Mouse (Mus musculus): ENCODE data around the gene Treml2. TPM values are rescaled to one million over a fixed set of nuclear protein-coding genes. Genes with fewer than 3 reads are reported as not detected.
"Not testable (repeated sequence)": the region's sequence is repeated elsewhere in the genome, so short reads cannot be mapped to it uniquely, and the experiment has no call there.

Gene Treml2
- polyA plus RNA-seq, 1 experiment: 0.25 TPM

- Histone ChIP-seq H3K4me3 (replicated peaks; ENCODE audit: insufficient read depth, low read depth, low read length) (no peak overlapping the region), H3K4me1 (ENCODE audit: control insufficient read depth, insufficient read depth, low read length) (no peaks in the 10 kb centered on the region), H3K27ac (ENCODE audit: insufficient read depth, low read length) (no peak overlapping the region), H3K27me3 (ENCODE audit: control insufficient read depth, insufficient read depth, low read length) (no peaks in the 10 kb centered on the region)
- TF ChIP-seq POLR2A (IDR thresholded peaks at IDR 0.05; ENCODE audit: borderline replicate concordance, insufficient read depth, low read length) (no peak), CTCF (IDR thresholded peaks at IDR 0.05; ENCODE audit: borderline replicate concordance, insufficient read depth, low read depth, low read length) (no peak)
- 58% methylated on average over 7 of the region's 7 CpGs for WGBS
- no peak for DNase-seq
These were observed 458 bp downstream of the Treml2 start for GRCm38 (mm10) chr17:48299756-48300155.

GRCm38 (mm10) chr17:48300199-48300598 lies 901 bp downstream of the Treml2 start:
- no peak for DNase-seq
- Histone ChIP-seq H3K27me3 (ENCODE audit: control insufficient read depth, insufficient read depth, low read length) (no peaks in the 10 kb centered on the region), H3K4me3 (replicated peaks; ENCODE audit: insufficient read depth, low read depth, low read length) (no peak overlapping the region), H3K27ac (ENCODE audit: insufficient read depth, low read length) (no peak overlapping the region), H3K4me1 (ENCODE audit: control insufficient read depth, insufficient read depth, low read length) (no peaks in the 10 kb centered on the region)
- 73% methylated on average over 7 of the region's 7 CpGs for WGBS
- no peak for TF ChIP-seq POLR2A (IDR thresholded peaks at IDR 0.05; ENCODE audit: borderline replicate concordance, insufficient read depth, low read length)
- TF ChIP-seq CTCF (IDR thresholded peaks at IDR 0.05; ENCODE audit: borderline replicate concordance, insufficient read depth, low read depth, low read length): no peak

GRCm38 (mm10) chr17:48300861-48301260 lies 1.6 kb downstream of the Treml2 start:
- no peak overlapping the region for H3K4me3 ChIP-seq (replicated peaks; ENCODE audit: insufficient read depth, low read depth, low read length)
- no peaks in the 10 kb centered on the region for H3K4me1 ChIP-seq (ENCODE audit: control insufficient read depth, insufficient read depth, low read length)
- no peaks in the 10 kb centered on the region for H3K27me3 ChIP-seq (ENCODE audit: control insufficient read depth, insufficient read depth, low read length)
- 73% methylated on average over 9 of the region's 9 CpGs for WGBS
- TF ChIP-seq POLR2A (IDR thresholded peaks at IDR 0.05; ENCODE audit: borderline replicate concordance, insufficient read depth, low read length) (no peak), CTCF (IDR thresholded peaks at IDR 0.05; ENCODE audit: borderline replicate concordance, insufficient read depth, low read depth, low read length) (no peak)
- DNase-seq: no peak
- H3K27ac ChIP-seq (ENCODE audit: insufficient read depth, low read length): no peak overlapping the region

- Histone ChIP-seq H3K4me3 (replicated peaks; ENCODE audit: insufficient read depth, low read depth, low read length) (no peak overlapping the region), H3K27ac (ENCODE audit: insufficient read depth, low read length) (no peak overlapping the region), H3K27me3 (ENCODE audit: control insufficient read depth, insufficient read depth, low read length) (no peaks in the 10 kb centered on the region), H3K4me1 (ENCODE audit: control insufficient read depth, insufficient read depth, low read length) (no peaks in the 10 kb centered on the region)
- TF ChIP-seq CTCF (IDR thresholded peaks at IDR 0.05; ENCODE audit: borderline replicate concordance, insufficient read depth, low read depth, low read length) (no peak), POLR2A (IDR thresholded peaks at IDR 0.05; ENCODE audit: borderline replicate concordance, insufficient read depth, low read length) (no peak)
- WGBS: 85% methylated on average over 5 of the region's 5 CpGs
- no peak for DNase-seq
These were observed 2.5 kb downstream of the Treml2 start for GRCm38 (mm10) chr17:48301792-48302191.

- 74% methylated on average over 2 of the region's 2 CpGs for WGBS
- Histone ChIP-seq H3K27ac (ENCODE audit: insufficient read depth, low read length) (no peak overlapping the region), H3K4me1 (ENCODE audit: control insufficient read depth, insufficient read depth, low read length) (no peaks in the 10 kb centered on the region), H3K27me3 (ENCODE audit: control insufficient read depth, insufficient read depth, low read length) (no peaks in the 10 kb centered on the region), H3K4me3 (replicated peaks; ENCODE audit: insufficient read depth, low read depth, low read length) (no peak overlapping the region)
- no peak for DNase-seq
- TF ChIP-seq POLR2A (IDR thresholded peaks at IDR 0.05; ENCODE audit: borderline replicate concordance, insufficient read depth, low read length): no peak
- TF ChIP-seq CTCF (IDR thresholded peaks at IDR 0.05; ENCODE audit: borderline replicate concordance, insufficient read depth, low read depth, low read length): no peak
These were observed 12.8 kb downstream of the Treml2 start for GRCm38 (mm10) chr17:48312124-48312523.

DNA sequence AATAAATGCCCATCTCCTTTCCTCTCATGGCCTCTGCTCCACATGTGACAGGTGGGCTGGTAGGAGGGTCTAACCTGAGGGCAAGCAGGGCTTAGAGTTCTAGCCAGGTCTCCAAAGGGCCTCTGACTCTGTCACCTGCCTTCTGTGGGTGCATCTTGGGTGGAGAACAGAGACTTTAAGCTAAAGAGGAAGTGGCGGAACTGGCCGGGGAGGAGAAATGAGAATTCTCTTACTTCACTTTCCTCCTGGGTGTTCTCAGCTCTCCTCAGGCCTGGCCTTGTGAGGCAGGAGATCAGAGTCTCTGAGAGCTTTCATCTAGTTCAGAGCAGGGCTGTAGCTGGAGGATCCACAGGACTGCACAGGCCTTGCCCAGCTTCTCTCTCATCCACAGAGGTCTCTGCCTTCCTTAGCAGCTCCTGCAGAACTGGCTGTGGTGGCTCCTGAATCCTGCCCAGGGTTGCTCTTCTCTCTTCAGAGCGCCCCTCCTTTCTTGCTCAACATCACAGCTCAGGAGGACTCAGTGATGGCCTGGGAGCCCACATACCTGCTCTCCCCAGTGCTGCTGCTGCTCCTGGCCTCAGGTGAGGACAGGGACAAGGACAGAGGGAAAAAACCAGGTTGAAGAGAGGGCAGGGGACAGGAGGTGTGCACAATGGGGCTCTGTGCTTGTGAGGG lies 16.7 kb downstream of the Treml2 start, which contains the start of gene B430306N03Rik:
Gene B430306N03Rik, plus strand, starts transcription at position 237 of the 675 bp plus-strand sequence.
- H3K4me1 ChIP-seq (ENCODE audit: control insufficient read depth, insufficient read depth, low read length); H3K27me3 ChIP-seq (ENCODE audit: control insufficient read depth, insufficient read depth, low read length); H3K27ac ChIP-seq (ENCODE audit: insufficient read depth, low read length); DNase-seq; H3K4me3 ChIP-seq (replicated peaks; ENCODE audit: insufficient read depth, low read depth, low read length): not testable (repeated sequence)
- WGBS: 86% methylated on average over 3 of the region's 3 CpGs

DNA sequence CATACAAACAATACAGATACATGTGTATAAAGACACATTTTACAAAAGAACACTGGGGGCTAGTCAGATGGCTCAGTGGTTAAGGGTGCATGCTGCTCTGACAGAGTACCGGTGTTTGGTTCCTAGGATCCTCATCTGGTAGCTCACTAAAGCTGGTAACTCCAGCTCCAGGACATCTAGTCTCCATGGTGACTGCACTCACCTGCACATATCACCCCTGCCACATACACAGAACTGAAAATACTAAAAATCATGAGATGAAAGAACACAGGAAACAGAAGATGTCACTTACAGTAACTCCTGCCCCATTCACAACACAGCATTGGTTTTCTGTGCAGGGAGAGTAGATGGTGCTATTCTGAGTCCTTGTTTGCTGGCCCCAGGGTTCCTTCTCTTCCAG lies 19.4 kb downstream of the Treml2 start:
- no peaks in the 10 kb centered on the region for H3K27me3 ChIP-seq (ENCODE audit: control insufficient read depth, insufficient read depth, low read length)
- TF ChIP-seq CTCF (IDR thresholded peaks at IDR 0.05; ENCODE audit: borderline replicate concordance, insufficient read depth, low read depth, low read length) (no peak), POLR2A (IDR thresholded peaks at IDR 0.05; ENCODE audit: borderline replicate concordance, insufficient read depth, low read length) (no peak)
- no peak overlapping the region for H3K27ac ChIP-seq (ENCODE audit: insufficient read depth, low read length)
- DNase-seq: no peak
- no peaks in the 10 kb centered on the region for H3K4me1 ChIP-seq (ENCODE audit: control insufficient read depth, insufficient read depth, low read length)
- whole genome bisulfite sequencing: 97% methylated on average over 1 of the region's 1 CpGs
- no peak overlapping the region for H3K4me3 ChIP-seq (replicated peaks; ENCODE audit: insufficient read depth, low read depth, low read length)

- TF ChIP-seq CTCF (IDR thresholded peaks at IDR 0.05; ENCODE audit: borderline replicate concordance, insufficient read depth, low read depth, low read length) (no peak), POLR2A (IDR thresholded peaks at IDR 0.05; ENCODE audit: borderline replicate concordance, insufficient read depth, low read length) (no peak)
- Histone ChIP-seq H3K4me3 (replicated peaks; ENCODE audit: insufficient read depth, low read depth, low read length) (no peak overlapping the region), H3K4me1 (ENCODE audit: control insufficient read depth, insufficient read depth, low read length) (no peaks in the 10 kb centered on the region), H3K27ac (ENCODE audit: insufficient read depth, low read length) (no peak overlapping the region), H3K27me3 (ENCODE audit: control insufficient read depth, insufficient read depth, low read length) (no peaks in the 10 kb centered on the region)
- 82% methylated on average over 2 of the region's 2 CpGs for WGBS
- DNase-seq: no peak
These were observed 22.0 kb downstream of the Treml2 start for GRCm38 (mm10) chr17:48321279-48321678.
